Mouse (Mus musculus) midbrain, postnatal 0 days (tissue): ENCODE data around the gene Dph5. TPM values are rescaled to one million over a fixed set of nuclear protein-coding genes. Genes with fewer than 3 reads are reported as not detected.

Experiments used
- ATAC-seq: fragments of 200-750 bp; cut with Nextera tagmentation; 2 replicates; pipeline ENCODE4 v1.8.0; 2017; ENCODE audit warnings: moderate number of reproducible peaks, mild to moderate bottlenecking, moderate TSS enrichment, moderate library complexity; ENCODE audit not compliant: low FRiP score
- DNase-seq: peaks from one replicate; pipeline ENCODE4 v3.0.0-alpha.2; 2015; ENCODE audit warnings: low spot score
- H3K27ac ChIP-seq: fragments of 300-500 bp; sonication (generic); 2 replicates; pipeline ENCODE4 v1.5.1; 2014; ENCODE audit warnings: low read depth, mild to moderate bottlenecking, low read length, mixed read lengths
- H3K27me3 ChIP-seq: fragments of 300-500 bp; sonication (generic); 2 replicates; pipeline ENCODE4 v1.6.1; 2014; ENCODE audit warnings: low read length, control low read depth, mixed read lengths; ENCODE audit not compliant: insufficient read depth
- H3K36me3 ChIP-seq: fragments of 300-500 bp; sonication (generic); 2 replicates; pipeline ENCODE4 v1.6.1; 2014; ENCODE audit warnings: low read length, control low read depth, mixed read lengths; ENCODE audit not compliant: insufficient read depth
- H3K4me1 ChIP-seq: fragments of 300-500 bp; sonication (generic); 2 replicates; pipeline ENCODE4 v1.6.1; 2014; ENCODE audit warnings: mild to moderate bottlenecking, control low read depth, antibody characterized with exemption, low read length, mixed read lengths; ENCODE audit not compliant: insufficient read depth
- H3K4me2 ChIP-seq: fragments of 300-500 bp; sonication (generic); 2 replicates; pipeline ENCODE4 v1.6.1; 2014; ENCODE audit warnings: low read depth, mild to moderate bottlenecking, low read length, mixed read lengths; ENCODE audit not compliant: poor library complexity, severe bottlenecking
- H3K4me3 ChIP-seq: fragments of 300-500 bp; sonication (generic); 2 replicates; pipeline ENCODE4 v1.5.1; 2014; ENCODE audit warnings: low read depth, mild to moderate bottlenecking, low read length, moderate library complexity
- H3K9ac ChIP-seq: fragments of 300-500 bp; sonication (generic); replicated peaks from 2 replicates; pipeline ENCODE4 v1.6.1; 2014; ENCODE audit warnings: mild to moderate bottlenecking, low read length, moderate library complexity, mixed read lengths; ENCODE audit not compliant: poor library complexity, severe bottlenecking
- H3K9me3 ChIP-seq: fragments of 300-500 bp; sonication (generic); 2 replicates; pipeline ENCODE4 v1.6.1; 2016; ENCODE audit warnings: low read length, control low read depth
- CTCF ChIP-seq: IDR thresholded peaks from 2 replicates; pipeline ENCODE4 v1.5.1; 2016; ENCODE audit warnings: antibody characterized with exemption, mild to moderate bottlenecking
- WGBS: fragments of 180-500 bp; shearing (Covaris S2); extraction: QIAGEN DNeasy Blood & Tissue Kit; methylation state at CpG from one replicate; pipeline ENCODE4 v1.1.7; 2014; 5-methylcytosine and 5-hydroxymethylcytosine counted together
- polyA plus RNA-seq: library from polyadenylated mRNA; unstranded; fragments of >200 nt; fragmentation: Nextera tagmentation; extraction: Ambion mirVana; gene quantifications from 2 replicates; pipeline ENCODE4 v1.2.1, GENCODE M21; 2015
- total RNA-seq: library from RNA; depleted of rRNA; stranded (reverse); fragments of >200 nt; gene quantifications from 2 replicates; pipeline ENCODE4 v1.2.3, GENCODE M21; 2014

Dph5 gene
- total and polyA plus RNA-seq, 2 experiments from 2014 or later = 9.3 to 19.7 TPM

- H3K36me3 ChIP-seq = peaks cover 11% of the 10 kb centered on the region
- no peak for TF ChIP-seq CTCF
These were observed 53.8 kb downstream of the Dph5 start for GRCm38 (mm10) chr3:115941464-115941863.

GRCm38 (mm10) chr3:115944376-115944775 is 56.7 kb downstream of the Dph5 start:
- no peaks in the 10 kb centered on the region for H3K27me3 ChIP-seq
- no peaks in the 10 kb centered on the region for H3K4me1 ChIP-seq
- ATAC-seq (no peak), DNase-seq (no peak)
- H3K4me3 ChIP-seq = no peak overlapping the region
- H3K9ac ChIP-seq = no peak overlapping the region
- no peak overlapping the region for H3K4me2 ChIP-seq
- no peak for TF ChIP-seq CTCF
- no peak overlapping the region for H3K27ac ChIP-seq
- peaks cover 11% of the 10 kb centered on the region for H3K36me3 ChIP-seq
- WGBS = 88% methylated on average over 6 of the region's 6 CpGs
- H3K9me3 ChIP-seq = no peaks in the 10 kb centered on the region

More at GRCm38 (mm10) chr3:115941464-115941863, 53.8 kb downstream of the Dph5 start:
- Histone ChIP-seq H3K9ac (no peak overlapping the region), H3K9me3 (no peaks in the 10 kb centered on the region), H3K4me2 (no peak overlapping the region), H3K27me3 (no peaks in the 10 kb centered on the region), H3K4me1 (no peaks in the 10 kb centered on the region), H3K4me3 (no peak overlapping the region), H3K27ac (no peak overlapping the region)
- DNase-seq = no peak
- no peak for ATAC-seq
- 97% methylated on average over 8 of the region's 8 CpGs for WGBS

- WGBS = 96% methylated on average over 8 of the region's 8 CpGs
- Histone ChIP-seq H3K27me3 (no peaks in the 10 kb centered on the region), H3K4me2 (no peak overlapping the region), H3K36me3 (peaks cover 9% of the 10 kb centered on the region), H3K4me1 (no peaks in the 10 kb centered on the region), H3K9me3 (no peaks in the 10 kb centered on the region), H3K4me3 (no peak overlapping the region), H3K27ac (no peak overlapping the region), H3K9ac (no peak overlapping the region)
- TF ChIP-seq CTCF = no peak
- DNase-seq (no peak), ATAC-seq (no peak)
These were observed 58.6 kb downstream of the Dph5 start for GRCm38 (mm10) chr3:115946272-115946671.

GRCm38 (mm10) chr3:115949220-115949920 is 61.7 kb downstream of the Dph5 start:
- no peak overlapping the region for H3K27ac ChIP-seq
- H3K27me3 ChIP-seq = no peaks in the 10 kb centered on the region
- no peaks in the 10 kb centered on the region for H3K4me1 ChIP-seq
- no peak overlapping the region for H3K4me2 ChIP-seq
- no peak overlapping the region for H3K4me3 ChIP-seq
- ATAC-seq (no peak), DNase-seq (peak; percentile 37)
- WGBS = 63% methylated on average over 3 of the region's 3 CpGs
- H3K36me3 ChIP-seq = peaks cover 9% of the 10 kb centered on the region
- no peak overlapping the region for H3K9ac ChIP-seq
- TF ChIP-seq CTCF = no peak
- H3K9me3 ChIP-seq = no peaks in the 10 kb centered on the region

GRCm38 (mm10) chr3:115949921-115950877 is 62.6 kb downstream of the Dph5 start:
- Histone ChIP-seq H3K36me3 (peaks cover 9% of the 10 kb centered on the region), H3K27me3 (no peaks in the 10 kb centered on the region), H3K27ac (no peak overlapping the region), H3K4me2 (no peak overlapping the region), H3K4me1 (no peaks in the 10 kb centered on the region), H3K4me3 (no peak overlapping the region), H3K9me3 (no peaks in the 10 kb centered on the region), H3K9ac (no peak overlapping the region)
- WGBS = 74% methylated on average over 6 of the region's 6 CpGs
- TF ChIP-seq CTCF = no peak
- ATAC-seq = no peak
- no peak for DNase-seq

GRCm38 (mm10) chr3:115951221-115951620 is 63.6 kb downstream of the Dph5 start:
- Histone ChIP-seq H3K4me2 (no peak overlapping the region), H3K9me3 (no peaks in the 10 kb centered on the region), H3K4me3 (no peak overlapping the region), H3K36me3 (peaks cover 17% of the 10 kb centered on the region), H3K27me3 (no peaks in the 10 kb centered on the region), H3K27ac (no peak overlapping the region), H3K4me1 (no peaks in the 10 kb centered on the region), H3K9ac (no peak overlapping the region)
- no peak for DNase-seq
- no peak for ATAC-seq
- 46% methylated on average over 3 of the region's 3 CpGs for WGBS
- no peak for TF ChIP-seq CTCF
